8 mouse cellular contexts compared by ENCODE assay signal in the genomic region with DNA sequence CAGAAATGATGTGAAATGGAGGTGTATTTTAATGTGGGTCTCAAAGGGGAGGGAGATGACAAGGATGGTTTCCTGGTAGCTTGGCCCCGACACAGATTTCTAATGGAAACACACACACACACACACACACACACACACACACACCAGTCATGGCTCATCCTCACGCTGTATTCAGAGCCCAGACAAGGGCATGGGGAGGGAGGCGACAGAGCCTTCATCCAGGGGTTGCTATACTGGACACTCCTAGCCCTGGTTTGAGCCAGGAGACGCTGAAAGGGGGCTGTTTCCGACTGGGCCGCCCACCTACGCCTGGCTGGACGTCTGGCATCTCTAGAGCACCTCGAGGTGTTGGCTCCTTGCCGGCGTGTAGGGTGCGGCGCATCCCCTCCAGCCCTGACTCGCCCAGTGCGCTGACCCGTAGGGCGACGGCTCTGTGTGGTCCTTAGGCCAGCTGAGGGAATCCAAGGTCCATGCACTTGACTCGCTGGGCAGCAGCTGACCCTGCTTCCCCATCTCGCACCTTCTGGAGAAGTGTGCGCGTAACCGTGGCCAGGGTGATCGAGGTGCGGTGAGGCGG. TPM values are rescaled to one million over a fixed set of nuclear protein-coding genes. Genes with fewer than 3 reads are reported as not detected.
DNase-seq lines count a peak whose midpoint lies in the region; ATAC-seq and TF ChIP-seq lines count a peak whose summit lies in the region.

A gene (plus strand): TSS at position 426 of the 577 bp plus-strand sequence.

- peak within 1 kb of the TSS; percentile 80 for H3K9ac ChIP-seq in intestine, postnatal 0 days (ENCODE audit: low read depth, low read length)
- H3K9ac ChIP-seq in limb, embryonic 15.5 days, result peak within 1 kb of the TSS; percentile 62
- peak within 1 kb of the TSS; percentile 74 for H3K9ac ChIP-seq in midbrain, embryonic 16.5 days (ENCODE audit: low read depth, low read length)

- peak; percentile 29 for ATAC-seq in granulocyte monocyte progenitor cell, adult 5-6 weeks (replicated peaks; ENCODE audit: poor library complexity, severe bottlenecking)
- peak; percentile 65 for ATAC-seq in intestine, postnatal 0 days
- ATAC-seq in limb, embryonic 15.5 days (ENCODE audit: insufficient number of reproducible peaks, low FRiP score, low TSS enrichment, low read depth), result no peak
- peak; percentile 74 for ATAC-seq in midbrain, embryonic 16.5 days

- H3K27me3 ChIP-seq in intestine, postnatal 0 days (replicated peaks; ENCODE audit: control insufficient read depth, insufficient read depth, low read length), result no peaks in the 10 kb centered on the region
- H3K27me3 ChIP-seq in limb, embryonic 15.5 days, result peaks cover 36% of the 10 kb centered on the region
- 0 out of 2 replicates have a peak, but pooled peaks cover 2% of the 10 kb centered on the region for H3K27me3 ChIP-seq in midbrain, embryonic 16.5 days (ENCODE audit: control insufficient read depth, insufficient read depth, low read depth, low read length)

- peak within 1 kb of the TSS; percentile 87 for H3K4me3 ChIP-seq in brown adipose tissue, adult 24 weeks (ENCODE audit: insufficient read depth, low read depth, low read length)
- peak within 1 kb of the TSS; percentile 84 for H3K4me3 ChIP-seq in intestine, postnatal 0 days (ENCODE audit: low read depth, low read length)
- H3K4me3 ChIP-seq in limb, embryonic 15.5 days, result peak within 1 kb of the TSS; percentile 67
- peak within 1 kb of the TSS; percentile 74 for H3K4me3 ChIP-seq in midbrain, embryonic 16.5 days (ENCODE audit: low read depth, low read length)

- H3K9me3 ChIP-seq in intestine, postnatal 0 days (ENCODE audit: control insufficient read depth), result no peaks in the 10 kb centered on the region
- H3K9me3 ChIP-seq in limb, embryonic 15.5 days, result no peaks in the 10 kb centered on the region
- H3K9me3 ChIP-seq in midbrain, embryonic 16.5 days (replicated peaks; ENCODE audit: control insufficient read depth, low read length, poor library complexity, severe bottlenecking), result no peaks in the 10 kb centered on the region

- peaks cover 16% of the 10 kb centered on the region; the same call in 1 of the 2 replicates for H3K36me3 ChIP-seq in intestine, postnatal 0 days (ENCODE audit: control insufficient read depth, insufficient read depth)
- 0 out of 2 replicates have a peak, but pooled peaks cover 8% of the 10 kb centered on the region for H3K36me3 ChIP-seq in limb, embryonic 15.5 days
- H3K36me3 ChIP-seq in midbrain, embryonic 16.5 days (ENCODE audit: control insufficient read depth, insufficient read depth, low read length), result no peaks in the 10 kb centered on the region; the same call in 1 of the 2 replicates

- H3K27ac ChIP-seq in brown adipose tissue, adult 24 weeks (replicated peaks; ENCODE audit: low read depth, low read length), result peak within 1 kb of the TSS; percentile 75
- peak within 1 kb of the TSS; percentile 15 for H3K27ac ChIP-seq in intestine, postnatal 0 days (ENCODE audit: low read depth, low read length)
- H3K27ac ChIP-seq in limb, embryonic 15.5 days, result no peak within 1 kb of the TSS
- 0 out of 2 replicates have a peak within 1 kb of the TSS, but pooled peaks have one; percentile 28 for H3K27ac ChIP-seq in midbrain, embryonic 16.5 days (ENCODE audit: low read length)

- DNase-seq in layer of hippocampus, adult 18-20 months (ENCODE audit: low spot score in 2 of 2), result no peak
- DNase-seq in layer of hippocampus, adult 9-10 months (ENCODE audit: low spot score), result no peak
- no peak for DNase-seq in yolk sac, embryonic 10.5 days (ENCODE audit: low spot score)

- peak within 1 kb of the TSS; percentile 98 for H3K4me2 ChIP-seq in intestine, postnatal 0 days (replicated peaks; ENCODE audit: low read depth)
- peak within 1 kb of the TSS; percentile 100 for H3K4me2 ChIP-seq in limb, embryonic 15.5 days
- H3K4me2 ChIP-seq in midbrain, embryonic 16.5 days (ENCODE audit: low read length), result peak within 1 kb of the TSS; percentile 98

- 4% methylated on average over 26 of the region's 26 CpGs for WGBS in intestine, postnatal 0 days
- WGBS in limb, embryonic 15.5 days, result 4% methylated on average over 26 of the region's 26 CpGs
- WGBS in midbrain, embryonic 16.5 days, result 1% methylated on average over 26 of the region's 26 CpGs

- TF ChIP-seq CTCF in intestine, postnatal 0 days (IDR thresholded peaks at IDR 0.05; ENCODE audit: low read depth), result no peak

- no peaks in the 10 kb centered on the region for H3K4me1 ChIP-seq in brown adipose tissue, adult 24 weeks (ENCODE audit: control insufficient read depth, insufficient read depth, insufficient read length, low read length)
- H3K4me1 ChIP-seq in intestine, postnatal 0 days (replicated peaks; ENCODE audit: control insufficient read depth, insufficient read depth, low read length), result no peaks in the 10 kb centered on the region
- H3K4me1 ChIP-seq in limb, embryonic 15.5 days, result peaks cover 17% of the 10 kb centered on the region
- H3K4me1 ChIP-seq in midbrain, embryonic 16.5 days (ENCODE audit: control insufficient read depth, insufficient read depth, low read length), result peaks cover 6% of the 10 kb centered on the region; the same call in 1 of the 2 replicates

RNA-seq across cellular contexts. Expression of the gene that starts here (rescaled TPM):
- total RNA-seq in layer of hippocampus, adult 18-20 months (2021), result 100 to 1,000 TPM; 118 to 138 TPM
- 23.0 and 26.8 TPM in 2 replicates for polyA plus RNA-seq in brown adipose tissue, adult 24 weeks (2012; ENCODE audit: insufficient read depth, insufficient read length, missing spikeins)
- 5.6 TPM in 1 of 2 replicates, not detected in the other for total RNA-seq in granulocyte monocyte progenitor cell, adult 5-6 weeks (2014; fragmentation: Nextera tagmentation)
- total RNA-seq in granulocyte monocyte progenitor cell, adult 5-6 weeks (2017), result 0.46 and 0.95 TPM in 2 replicates
- polyA plus RNA-seq in intestine, postnatal 0 days (2015; fragmentation: Nextera tagmentation; extraction: Ambion mirVana), result 15.9 and 18.8 TPM in 2 replicates
- 6.3 and 6.9 TPM in 2 replicates for polyA plus RNA-seq in limb, embryonic 15.5 days (2015; fragmentation: Nextera tagmentation; extraction: Ambion mirVana)
- polyA plus RNA-seq in midbrain, embryonic 16.5 days (2015; fragmentation: Nextera tagmentation; extraction: Ambion mirVana), result 16.6 and 17.8 TPM in 2 replicates

Comparison
In these comparisons a context has a peak if more than half of its experiments do, and no peak if none do; other contexts are left out.
1. RNA of the gene that starts here (total RNA-seq): 118 to 138 TPM in layer of hippocampus, adult 18-20 months; 0.46 to 5.6 TPM in granulocyte monocyte progenitor cell, adult 5-6 weeks; every median in the first group is over 10 times any median in the second.
2. Peak in every context shown above with its lines, with median percentiles within 50 percentile points of each other: H3K4me3 ChIP-seq, H3K4me2 ChIP-seq and H3K9ac ChIP-seq.